In genomic region chr11:7145221-7145620, GRCm38 (mm10) we compare ENCODE assay signal across 16 mouse cellular contexts. TPM values are rescaled to one million over a fixed set of nuclear protein-coding genes. Genes with fewer than 3 reads are reported as not detected.
DNase-seq lines count a peak whose midpoint lies in the region; ATAC-seq lines count a peak whose summit lies in the region.
"Had no signal": no experiment of that assay in that cellular context is flagged by ENCODE, and none has a peak within 500 bp of the region (broad histone marks: within the 10 kb centered on the region; RNA-seq: fewer than 3 reads in every experiment).

No protein-coding gene starts in this region.

- DNase-seq in left cerebral cortex, adult 18-20 months (ENCODE audit: low spot score in 2 of 2), result peak; percentile 36 to 50
- DNase-seq in left cerebral cortex, adult 11 months (ENCODE audit: low spot score), result no peak
- peak; percentile 66 to 81 for DNase-seq in thymus, adult 18-20 months
- no peak for DNase-seq in ovary, postnatal 10 days (ENCODE audit: low spot score)
- no peak for DNase-seq in frontal cortex, postnatal 25 days (ENCODE audit: low spot score in 2 of 2)
- no peak for DNase-seq in heart, adult 11 months
- DNase-seq: gastrocnemius, postnatal 36 days; kidney, postnatal 14 days had no signal

- peak; percentile 99 for ATAC-seq in CD4-positive, CD25-positive, alpha-beta regulatory T cell, adult 4 months
- peak; percentile 55 for ATAC-seq in granulocyte monocyte progenitor cell, adult 5-6 weeks (replicated peaks; ENCODE audit: poor library complexity, severe bottlenecking)

RNA-seq across cellular contexts. Expression of gene Gm11985, which starts 43.1 kb away (rescaled TPM):
- total RNA-seq in left cerebral cortex, adult 18-20 months (2021), result not detected
- polyA plus RNA-seq in CD4-positive, CD25-positive, alpha-beta regulatory T cell, adult 4 months (2017; shearing (Covaris generic)), result not detected
- not detected in 2 replicates for total RNA-seq in granulocyte monocyte progenitor cell, adult 5-6 weeks (2014; fragmentation: Nextera tagmentation)
- not detected in 2 replicates for total RNA-seq in granulocyte monocyte progenitor cell, adult 5-6 weeks (2017)
- total RNA-seq: adrenal gland, adult 18-20 months; common myeloid progenitor, adult 5-6 weeks; gastrocnemius, postnatal 36 days; left cerebral cortex, postnatal 10 days had no signal
- polyA plus RNA-seq: hindbrain, embryonic 11.5 days; neural tube, embryonic 11.5 days; small intestine, adult 2 months had no signal

RNA-seq across cellular contexts. Expression of gene Igfbp1, which starts 52.4 kb away (rescaled TPM):
- total RNA-seq in left cerebral cortex, adult 18-20 months (2021), result not detected
- polyA plus RNA-seq in CD4-positive, CD25-positive, alpha-beta regulatory T cell, adult 4 months (2017; shearing (Covaris generic)), result not detected
- total RNA-seq in granulocyte monocyte progenitor cell, adult 5-6 weeks (2014; fragmentation: Nextera tagmentation), result not detected in 2 replicates
- not detected in 2 replicates for total RNA-seq in granulocyte monocyte progenitor cell, adult 5-6 weeks (2017)
- total RNA-seq: adrenal gland, adult 18-20 months; common myeloid progenitor, adult 5-6 weeks; gastrocnemius, postnatal 36 days had no signal

Comparison
In these comparisons a context has a peak if more than half of its experiments do, and no peak if none do; other contexts are left out.
1. DNase-seq: peak in left cerebral cortex, adult 18-20 months (2 of 2) and thymus, adult 18-20 months (2 of 2); none in left cerebral cortex, adult 11 months (single experiment), ovary, postnatal 10 days (single experiment), frontal cortex, postnatal 25 days (0 of 2) and heart, adult 11 months (single experiment).